In the genomic region with DNA sequence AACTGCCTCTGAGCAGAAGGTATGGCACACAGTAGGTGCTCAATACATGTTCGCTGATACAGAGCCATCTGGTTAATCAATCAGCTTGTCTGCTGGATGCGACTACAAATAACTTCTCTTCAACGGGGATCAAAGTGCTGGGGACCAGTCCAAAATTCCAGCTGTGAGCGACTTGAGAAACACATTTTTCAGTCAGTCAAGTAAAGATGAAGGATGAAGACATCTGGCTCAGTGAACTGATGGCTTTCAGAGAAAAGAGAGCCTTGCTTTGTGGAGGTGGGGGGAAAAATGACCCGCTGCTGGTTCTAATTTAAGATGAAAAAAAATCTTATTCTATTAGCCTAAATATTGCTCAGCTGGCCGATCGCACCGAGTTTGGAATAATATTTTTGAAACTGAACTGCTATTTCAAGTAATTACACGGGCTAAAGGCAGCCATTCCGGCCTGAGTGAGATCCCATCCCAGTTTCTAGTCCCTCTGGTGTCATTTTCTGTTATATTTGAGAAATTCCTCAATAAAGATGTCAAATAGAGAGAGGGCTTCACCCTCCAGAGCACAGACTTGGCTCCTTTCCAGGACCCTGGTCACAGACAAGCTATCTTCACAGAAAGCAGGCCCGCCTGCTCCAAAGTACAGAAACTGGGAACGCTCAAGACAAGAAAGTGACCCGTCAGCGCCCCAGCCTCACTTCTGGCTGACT, we compare ENCODE assay signal across 10 mouse cellular contexts. TPM values are rescaled to one million over a fixed set of nuclear protein-coding genes. Genes with fewer than 3 reads are reported as not detected.
DNase-seq lines count a peak whose midpoint lies in the region; ATAC-seq and TF ChIP-seq lines count a peak whose summit lies in the region.
"Had no signal": no experiment of that assay in that cellular context is flagged by ENCODE, and none has a peak within 500 bp of the region (broad histone marks: within the 10 kb centered on the region; RNA-seq: fewer than 3 reads in every experiment).

No protein-coding gene starts in this region.

- H3K9ac ChIP-seq in forebrain, embryonic 14.5 days (ENCODE audit: low read length) = no peak overlapping the region
- H3K9ac ChIP-seq in forebrain, embryonic 16.5 days (replicated peaks; ENCODE audit: low read depth, low read length) = no peak overlapping the region
- no peak overlapping the region for H3K9ac ChIP-seq in lung, embryonic 15.5 days
- peak overlapping the region; percentile 43; the same call in 1 of the 2 replicates for H3K9ac ChIP-seq in neural tube, embryonic 13.5 days
- H3K9ac ChIP-seq: forebrain, embryonic 12.5 days had no signal

- H3K4me3 ChIP-seq in forebrain, embryonic 14.5 days (ENCODE audit: low read depth, low read length) = no peak overlapping the region
- no peak overlapping the region for H3K4me3 ChIP-seq in forebrain, embryonic 16.5 days (replicated peaks; ENCODE audit: low read length)
- H3K4me3 ChIP-seq in lung, embryonic 15.5 days = no peak overlapping the region
- no peak overlapping the region for H3K4me3 ChIP-seq in kidney, adult 2 months (ENCODE audit: insufficient read depth, low read depth, low read length)
- H3K4me3 ChIP-seq in neural tube, embryonic 13.5 days = no peak overlapping the region
- H3K4me3 ChIP-seq: forebrain, embryonic 12.5 days had no signal

- DNase-seq in forebrain, embryonic 14.5 days (ENCODE audit: low spot score) = peak; percentile 44
- no peak for DNase-seq in lung, postnatal 25 days (ENCODE audit: low spot score)
- DNase-seq in kidney, adult 2 months = peak; percentile 46
- DNase-seq in left cerebral cortex, adult 8-10 months (ENCODE audit: low spot score in 2 of 2) = no peak
- DNase-seq in spleen, postnatal 14 days (ENCODE audit: low spot score in 2 of 2) = no peak

- H3K4me1 ChIP-seq in forebrain, embryonic 14.5 days (ENCODE audit: control insufficient read depth, insufficient read depth, low read length) = peaks cover 26% of the 10 kb centered on the region
- peaks cover 21% of the 10 kb centered on the region for H3K4me1 ChIP-seq in forebrain, embryonic 16.5 days (replicated peaks; ENCODE audit: control insufficient read depth, insufficient read depth, low read length)
- peaks cover 38% of the 10 kb centered on the region for H3K4me1 ChIP-seq in lung, embryonic 15.5 days
- H3K4me1 ChIP-seq in kidney, adult 2 months (ENCODE audit: control insufficient read depth, insufficient read depth, low read length) = no peaks in the 10 kb centered on the region
- peaks cover 55% of the 10 kb centered on the region for H3K4me1 ChIP-seq in neural tube, embryonic 13.5 days (replicated peaks)

- no peaks in the 10 kb centered on the region for H3K27me3 ChIP-seq in forebrain, embryonic 14.5 days (replicated peaks; ENCODE audit: control insufficient read depth, insufficient read depth, low read length)
- no peaks in the 10 kb centered on the region for H3K27me3 ChIP-seq in forebrain, embryonic 16.5 days (replicated peaks; ENCODE audit: control insufficient read depth, insufficient read depth, low read length)
- no peaks in the 10 kb centered on the region for H3K27me3 ChIP-seq in lung, embryonic 15.5 days
- H3K27me3 ChIP-seq in kidney, adult 2 months (replicated peaks; ENCODE audit: control insufficient read depth, insufficient read depth, low read length) = no peaks in the 10 kb centered on the region
- H3K27me3 ChIP-seq in neural tube, embryonic 13.5 days = no peaks in the 10 kb centered on the region

- no peak for TF ChIP-seq CTCF in kidney, adult 2 months (conservative IDR thresholded peaks at IDR 0.05; ENCODE audit: insufficient read depth, insufficient read length, low read depth, low read length)

- no peak overlapping the region for H3K27ac ChIP-seq in forebrain, embryonic 14.5 days (ENCODE audit: low read depth, low read length)
- no peak overlapping the region for H3K27ac ChIP-seq in forebrain, embryonic 16.5 days (ENCODE audit: low read length)
- 0 out of 2 replicates have a peak overlapping the region, but pooled peaks have one; percentile 19 for H3K27ac ChIP-seq in lung, embryonic 15.5 days
- no peak overlapping the region for H3K27ac ChIP-seq in kidney, adult 2 months (ENCODE audit: insufficient read depth, low read depth, low read length)
- H3K27ac ChIP-seq in neural tube, embryonic 13.5 days (replicated peaks) = peak overlapping the region; percentile 61
- H3K27ac ChIP-seq: forebrain, embryonic 12.5 days had no signal

- no peak overlapping the region for H3K4me2 ChIP-seq in forebrain, embryonic 14.5 days (ENCODE audit: low read length)
- H3K4me2 ChIP-seq in forebrain, embryonic 16.5 days (ENCODE audit: low read length) = no peak overlapping the region
- H3K4me2 ChIP-seq in lung, embryonic 15.5 days = no peak overlapping the region
- H3K4me2 ChIP-seq in neural tube, embryonic 13.5 days = no peak overlapping the region
- H3K4me2 ChIP-seq: forebrain, embryonic 12.5 days had no signal

- 0 out of 2 replicates have a peak, but pooled peaks cover 3% of the 10 kb centered on the region for H3K36me3 ChIP-seq in forebrain, embryonic 14.5 days (ENCODE audit: control insufficient read depth, insufficient read depth, low read length)
- no peaks in the 10 kb centered on the region for H3K36me3 ChIP-seq in forebrain, embryonic 16.5 days (ENCODE audit: control insufficient read depth, insufficient read depth)
- no peaks in the 10 kb centered on the region for H3K36me3 ChIP-seq in lung, embryonic 15.5 days
- no peaks in the 10 kb centered on the region for H3K36me3 ChIP-seq in kidney, adult 2 months (ENCODE audit: control insufficient read depth, insufficient read depth, low read length)
- H3K36me3 ChIP-seq in neural tube, embryonic 13.5 days = no peaks in the 10 kb centered on the region

- ATAC-seq in forebrain, embryonic 14.5 days = no peak
- ATAC-seq in forebrain, embryonic 16.5 days = no peak
- ATAC-seq in lung, embryonic 15.5 days (ENCODE audit: borderline replicate concordance, extremely low read depth, low FRiP score, low TSS enrichment) = no peak
- ATAC-seq in neural tube, embryonic 13.5 days (ENCODE audit: low read depth) = no peak

- WGBS in forebrain, embryonic 14.5 days = 69% methylated on average over 14 of the region's 14 CpGs
- WGBS in forebrain, embryonic 16.5 days = 65% methylated on average over 14 of the region's 14 CpGs
- 38% methylated on average over 14 of the region's 14 CpGs for WGBS in lung, embryonic 15.5 days
- WGBS in kidney, adult 2 months = 40% methylated on average over 14 of the region's 14 CpGs
- WGBS in neural tube, embryonic 13.5 days = 45% methylated on average over 14 of the region's 14 CpGs

- no peaks in the 10 kb centered on the region for H3K9me3 ChIP-seq in forebrain, embryonic 14.5 days (replicated peaks; ENCODE audit: control insufficient read depth, low read length)
- H3K9me3 ChIP-seq in forebrain, embryonic 16.5 days (ENCODE audit: control insufficient read depth, low read length) = no peaks in the 10 kb centered on the region
- H3K9me3 ChIP-seq in lung, embryonic 15.5 days = no peaks in the 10 kb centered on the region
- no peaks in the 10 kb centered on the region for H3K9me3 ChIP-seq in neural tube, embryonic 13.5 days
- H3K9me3 ChIP-seq: forebrain, embryonic 12.5 days had no signal

- no peak for TF ChIP-seq POLR2A in kidney, adult 2 months (IDR thresholded peaks at IDR 0.05; ENCODE audit: low read depth, low read length)

RNA-seq across cellular contexts. Expression of gene Scube1, which starts 28.0 kb away (rescaled TPM):
- polyA plus RNA-seq in forebrain, embryonic 14.5 days (2014; fragmentation: Nextera tagmentation; extraction: Ambion mirVana) = 8.2 and 13.6 TPM in 2 replicates
- 21.9 and 23.6 TPM in 2 replicates for polyA plus RNA-seq in forebrain, embryonic 16.5 days (2015; fragmentation: Nextera tagmentation; extraction: Ambion mirVana)
- 4.2 and 4.6 TPM in 2 replicates for polyA plus RNA-seq in lung, embryonic 15.5 days (2015; fragmentation: Nextera tagmentation; extraction: Ambion mirVana)
- polyA plus RNA-seq in kidney, adult 2 months (2012; rRNA removed) = 3.5 TPM in 2 replicates
- 18.1 and 19.2 TPM in 2 replicates for polyA plus RNA-seq in neural tube, embryonic 13.5 days (2015; fragmentation: Nextera tagmentation; extraction: Ambion mirVana)
- 10 to 100 TPM; 44.7 to 51.8 (median 45.4) TPM for total RNA-seq in left cerebral cortex, adult 8-10 months (2022)
- polyA plus RNA-seq: C2C12 had no signal

Comparison
In these comparisons a context has a peak if more than half of its experiments do, and no peak if none do; other contexts are left out.
1. DNase-seq: peak in forebrain, embryonic 14.5 days (single experiment) and kidney, adult 2 months (single experiment); none in lung, postnatal 25 days (single experiment), left cerebral cortex, adult 8-10 months (0 of 2) and spleen, postnatal 14 days (0 of 2).
2. H3K27ac ChIP-seq: peak in lung, embryonic 15.5 days (single experiment) and neural tube, embryonic 13.5 days (single experiment); none in forebrain, embryonic 14.5 days (single experiment), forebrain, embryonic 16.5 days (single experiment) and kidney, adult 2 months (single experiment).